Mouse (Mus musculus) midbrain, embryonic 14.5 days (tissue): ENCODE results near the gene Nup133. TPM values are rescaled to one million over a fixed set of nuclear protein-coding genes. Genes with fewer than 3 reads are reported as not detected.

ENCODE experiments used
- ATAC-seq: fragments of 200-750 bp; cut with Nextera tagmentation; 2 replicates; pipeline ENCODE4 v1.8.0; 2017; ENCODE audit warnings: moderate number of reproducible peaks, moderate library complexity; ENCODE audit not compliant: low FRiP score, low TSS enrichment
- DNase-seq: peaks from one replicate; pipeline ENCODE4 v3.0.0-alpha.2; 2015
- H3K27ac ChIP-seq: fragments of 300-500 bp; sonication (generic); replicated peaks from 2 replicates; pipeline ENCODE4 v1.5.1; 2014; ENCODE audit warnings: mild to moderate bottlenecking, low read depth, low read length, moderate library complexity
- H3K27me3 ChIP-seq: fragments of 300-500 bp; sonication (generic); 2 replicates; pipeline ENCODE4 v1.6.1; 2014; ENCODE audit warnings: low read length, control low read depth, mixed read lengths; ENCODE audit not compliant: control insufficient read depth, insufficient read depth
- H3K36me3 ChIP-seq: fragments of 300-500 bp; sonication (generic); 2 replicates; pipeline ENCODE4 v1.6.1; 2014; ENCODE audit warnings: low read length, control low read depth; ENCODE audit not compliant: control insufficient read depth, insufficient read depth
- H3K4me1 ChIP-seq: fragments of 300-500 bp; sonication (generic); 2 replicates; pipeline ENCODE4 v1.6.1; 2014; ENCODE audit warnings: mild to moderate bottlenecking, antibody characterized with exemption, low read length, control low read depth; ENCODE audit not compliant: control insufficient read depth, insufficient read depth
- H3K4me2 ChIP-seq: fragments of 300-500 bp; sonication (generic); 2 replicates; pipeline ENCODE4 v1.6.1; 2014; ENCODE audit warnings: mild to moderate bottlenecking, low read length, moderate library complexity
- H3K4me3 ChIP-seq: fragments of 300-500 bp; sonication (generic); replicated peaks from 2 replicates; pipeline ENCODE4 v1.5.1; 2014; ENCODE audit warnings: low read depth, low read length
- H3K9ac ChIP-seq: fragments of 300-500 bp; sonication (generic); replicated peaks from 2 replicates; pipeline ENCODE4 v1.6.1; 2014; ENCODE audit warnings: mild to moderate bottlenecking, low read length, moderate library complexity
- H3K9me3 ChIP-seq: fragments of 300-500 bp; sonication (generic); 2 replicates; pipeline ENCODE4 v1.6.1; 2016; ENCODE audit warnings: low read length, control low read depth, mixed read lengths; ENCODE audit not compliant: control insufficient read depth
- WGBS: fragments of 180-500 bp; shearing (Covaris S2); extraction: QIAGEN DNeasy Blood & Tissue Kit; methylation state at CpG from one replicate; pipeline ENCODE4 v1.1.7; 2014; 5-methylcytosine and 5-hydroxymethylcytosine counted together
- polyA plus RNA-seq: library from polyadenylated mRNA; unstranded; fragments of >200 nt; fragmentation: Nextera tagmentation; extraction: Ambion mirVana; gene quantifications from 2 replicates; pipeline ENCODE4 v1.2.1, GENCODE M21; 2014

Nup133 gene
- polyA plus RNA-seq, 1 experiment from 2014 or later: 33.7 TPM

DNA sequence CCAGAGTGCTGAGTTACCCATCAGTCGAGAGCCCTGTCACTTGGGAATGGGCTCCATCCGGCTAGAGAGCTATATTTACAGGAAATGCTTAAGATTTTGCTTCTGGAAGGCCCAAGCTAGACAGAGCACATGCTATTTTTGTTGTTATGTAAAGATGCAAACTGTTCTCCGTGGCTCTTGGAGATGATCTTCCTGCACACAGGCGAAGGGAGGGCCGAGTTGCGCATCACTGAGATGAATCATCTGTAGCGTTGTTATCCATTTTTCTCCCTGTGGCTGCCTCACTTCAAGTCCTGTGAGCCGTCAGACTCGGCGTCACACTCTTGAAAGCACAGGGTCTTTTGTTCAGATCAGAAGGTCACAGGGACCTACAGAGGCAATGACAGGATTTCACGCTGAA lies 74.7 kb downstream of the Nup133 start:
- H3K27ac ChIP-seq: no peak overlapping the region
- no peak for ATAC-seq

GRCm38 (mm10) chr8:123873364-123873763 lies 75.7 kb downstream of the Nup133 start:
- Histone ChIP-seq H3K4me3 (no peak overlapping the region), H3K9ac (no peak overlapping the region), H3K9me3 (no peaks in the 10 kb centered on the region), H3K27ac (no peak overlapping the region), H3K4me1 (no peaks in the 10 kb centered on the region), H3K4me2 (no peak overlapping the region), H3K27me3 (no peaks in the 10 kb centered on the region), H3K36me3 (no peaks in the 10 kb centered on the region)
- WGBS: 82% methylated on average over 6 of the region's 6 CpGs
- DNase-seq (no peak), ATAC-seq (no peak)

More for the DNA sequence above, 74.7 kb downstream of the Nup133 start:
- no peak overlapping the region for H3K9ac ChIP-seq
- H3K4me2 ChIP-seq: no peak overlapping the region
- H3K9me3 ChIP-seq: no peaks in the 10 kb centered on the region
- H3K36me3 ChIP-seq: no peaks in the 10 kb centered on the region
- H3K27me3 ChIP-seq: no peaks in the 10 kb centered on the region
- no peak for DNase-seq
- 71% methylated on average over 11 of the region's 11 CpGs for whole genome bisulfite sequencing
- H3K4me1 ChIP-seq: no peaks in the 10 kb centered on the region
- H3K4me3 ChIP-seq: no peak overlapping the region

- WGBS: 78% methylated on average over 9 of the region's 9 CpGs
- Histone ChIP-seq H3K27me3 (no peaks in the 10 kb centered on the region), H3K9ac (no peak overlapping the region), H3K4me2 (no peak overlapping the region), H3K4me3 (no peak overlapping the region), H3K36me3 (no peaks in the 10 kb centered on the region), H3K27ac (no peak overlapping the region), H3K4me1 (no peaks in the 10 kb centered on the region), H3K9me3 (no peaks in the 10 kb centered on the region)
- no peak for DNase-seq
- ATAC-seq: no peak
Measured at GRCm38 (mm10) chr8:123872048-123872447, 77.0 kb downstream of the Nup133 start.

GRCm38 (mm10) chr8:123866971-123867370 lies 82.1 kb downstream of the Nup133 start:
- no peak overlapping the region for H3K4me2 ChIP-seq
- H3K9ac ChIP-seq: no peak overlapping the region
- no peak for ATAC-seq
- no peak overlapping the region for H3K4me3 ChIP-seq
- no peak overlapping the region for H3K27ac ChIP-seq
- no peak for DNase-seq
- 17% methylated on average over 5 of the region's 5 CpGs for WGBS
- H3K36me3 ChIP-seq: no peaks in the 10 kb centered on the region
- H3K9me3 ChIP-seq: no peaks in the 10 kb centered on the region
- no peaks in the 10 kb centered on the region for H3K27me3 ChIP-seq
- H3K4me1 ChIP-seq: no peaks in the 10 kb centered on the region

GRCm38 (mm10) chr8:123865786-123866185 lies 83.3 kb downstream of the Nup133 start:
- no peaks in the 10 kb centered on the region for H3K9me3 ChIP-seq
- H3K36me3 ChIP-seq: no peaks in the 10 kb centered on the region
- no peak overlapping the region for H3K4me2 ChIP-seq
- ATAC-seq (no peak), DNase-seq (no peak)
- H3K9ac ChIP-seq: no peak overlapping the region
- 82% methylated on average over 7 of the region's 7 CpGs for WGBS
- H3K4me3 ChIP-seq: no peak overlapping the region
- 0 out of 2 replicates have a peak, but pooled peaks cover 4% of the 10 kb centered on the region for H3K27me3 ChIP-seq
- H3K27ac ChIP-seq: no peak overlapping the region
- no peaks in the 10 kb centered on the region for H3K4me1 ChIP-seq

GRCm38 (mm10) chr8:123860386-123860785 lies 88.7 kb downstream of the Nup133 start:
- no peak for ATAC-seq
- peak overlapping the region; percentile 84; the same call in 1 of the 2 replicates for H3K9ac ChIP-seq

GRCm38 (mm10) chr8:123859648-123860259 lies 89.3 kb downstream of the Nup133 start, which contains the start of gene Ccsap:
Gene Ccsap, minus strand, starts transcription at chr8:123860209.
- H3K4me2 ChIP-seq: peak within 1 kb of the TSS; percentile 85
- peaks cover 6% of the 10 kb centered on the region; the same call in 1 of the 2 replicates for H3K4me1 ChIP-seq
- WGBS: 1% methylated on average over 48 of the region's 48 CpGs
- H3K27ac ChIP-seq: peak within 1 kb of the TSS; percentile 83
- H3K27me3 ChIP-seq: 0 out of 2 replicates have a peak, but pooled peaks cover 4% of the 10 kb centered on the region
- H3K9ac ChIP-seq: peak within 1 kb of the TSS; percentile 84
- no peaks in the 10 kb centered on the region for H3K9me3 ChIP-seq
- DNase-seq (no peak), ATAC-seq (peak; percentile 64)
- peak within 1 kb of the TSS; percentile 78 for H3K4me3 ChIP-seq
- H3K36me3 ChIP-seq: no peaks in the 10 kb centered on the region

More at GRCm38 (mm10) chr8:123860386-123860785, 88.7 kb downstream of the Nup133 start:
- Histone ChIP-seq H3K4me2 (peak overlapping the region; percentile 85), H3K36me3 (no peaks in the 10 kb centered on the region), H3K4me3 (peak overlapping the region; percentile 78), H3K27me3 (0 out of 2 replicates have a peak, but pooled peaks cover 4% of the 10 kb centered on the region), H3K4me1 (peaks cover 6% of the 10 kb centered on the region; the same call in 1 of the 2 replicates), H3K9me3 (no peaks in the 10 kb centered on the region), H3K27ac (no peak overlapping the region)
- WGBS: 78% methylated on average over 4 of the region's 4 CpGs
- no peak for DNase-seq

GRCm38 (mm10) chr8:123858941-123859647 lies 90.0 kb downstream of the Nup133 start:
- Histone ChIP-seq H3K4me3 (peak overlapping the region; percentile 78), H3K27me3 (0 out of 2 replicates have a peak, but pooled peaks cover 4% of the 10 kb centered on the region), H3K27ac (peak overlapping the region; percentile 83), H3K4me1 (peaks cover 6% of the 10 kb centered on the region; the same call in 1 of the 2 replicates), H3K4me2 (peak overlapping the region; percentile 85), H3K9me3 (no peaks in the 10 kb centered on the region), H3K9ac (peak overlapping the region; percentile 84), H3K36me3 (no peaks in the 10 kb centered on the region)
- DNase-seq (peak; percentile 95), ATAC-seq (peak; percentile 94)
- WGBS: under 1% methylated on average over 78 of the region's 79 CpGs
